Mouse (Mus musculus) small intestine, adult 2 months (tissue): ENCODE data around the gene Tspan14.

Source experiments
- CTCF ChIP-seq: fragments of 200-500 bp; IDR thresholded peaks from 2 replicates; pipeline ENCODE4 v1.5.1; 2012; ENCODE audit warnings: low read depth, mild to moderate bottlenecking, control low read depth, inconsistent platforms, low read length, moderate library complexity, mixed read lengths; ENCODE audit not compliant: insufficient replicate concordance, insufficient read length; ENCODE audit errors: extremely low read depth
- POLR2A ChIP-seq: fragments of 200-500 bp; IDR thresholded peaks from 2 replicates; pipeline ENCODE4 v1.6.1; 2012; ENCODE audit warnings: low read depth, mild to moderate bottlenecking, control low read depth, inconsistent platforms, low read length, moderate library complexity

DNA sequence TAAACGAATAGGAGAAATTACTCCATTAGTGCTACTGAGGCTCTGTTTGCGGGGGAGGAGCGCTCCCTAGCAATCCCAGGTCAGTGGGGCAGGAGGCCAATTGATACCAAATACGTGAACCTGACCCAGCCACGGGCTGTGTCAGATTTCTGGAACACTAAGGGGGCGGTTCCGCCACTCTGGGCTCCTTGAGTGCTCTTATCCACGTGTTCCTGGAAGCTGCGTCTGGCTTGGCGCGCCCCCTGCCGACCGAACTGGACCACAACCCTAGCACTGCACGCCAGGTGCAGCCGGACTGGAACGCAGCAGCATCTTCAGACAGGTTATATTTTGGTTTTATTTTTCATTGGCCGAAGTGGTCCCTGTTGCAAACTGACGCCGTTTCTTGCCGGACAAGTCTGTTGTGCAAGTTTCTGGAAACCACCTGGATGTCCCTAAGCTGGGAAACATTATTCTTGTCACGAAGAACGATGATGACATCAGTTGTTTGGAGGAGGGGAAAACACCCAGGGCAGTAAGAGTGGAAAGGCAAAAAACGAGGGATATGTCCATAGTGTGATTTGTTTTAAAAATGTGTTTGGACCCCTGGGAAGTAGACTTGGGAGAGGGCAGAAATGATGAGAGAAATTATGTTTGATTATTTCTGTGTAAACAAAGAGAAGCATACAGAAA is 71.9 kb downstream of the Tspan14 start:
- no peak for TF ChIP-seq POLR2A
- TF ChIP-seq CTCF, result peak; percentile 81
